Mouse (Mus musculus): ENCODE measurements around the gene Ajap1. TPM values are rescaled to one million over a fixed set of nuclear protein-coding genes. Genes with fewer than 3 reads are reported as not detected.

Ajap1 gene
- total RNA-seq, 2 experiments from 2014 or later, result 0.10 to 0.20 TPM

- intact Hi-C loops (cut with DNase I), result no loop called here
Measured at GRCm38 (mm10) chr4:153373125-153373524, 109.5 kb downstream of the Ajap1 start.

GRCm38 (mm10) chr4:153368620-153369159, 113.9 kb downstream of the Ajap1 start:
- intact Hi-C loops (cut with DNase I), result no loop called here
- no peak for DNase-seq (ENCODE audit: low spot score)

More at GRCm38 (mm10) chr4:153373125-153373524, 109.5 kb downstream of the Ajap1 start:
- DNase-seq (ENCODE audit: low spot score), result no peak

GRCm38 (mm10) chr4:153360868-153361545, 121.6 kb downstream of the Ajap1 start:
- intact Hi-C loops (cut with DNase I), result no loop called here
- DNase-seq (ENCODE audit: low spot score), result no peak

- no peak for DNase-seq (ENCODE audit: low spot score)
- intact Hi-C loops (cut with DNase I), result no loop called here
Measured at GRCm38 (mm10) chr4:153358243-153358550, 124.4 kb downstream of the Ajap1 start.

- no peak for DNase-seq (ENCODE audit: low spot score)
- intact Hi-C loops (cut with DNase I), result no loop called here
Measured at GRCm38 (mm10) chr4:153357539-153358242, 124.9 kb downstream of the Ajap1 start.

GRCm38 (mm10) chr4:153356236-153356635, 126.4 kb downstream of the Ajap1 start:
- intact Hi-C loops (cut with DNase I), result no loop called here
- DNase-seq (ENCODE audit: low spot score), result no peak

GRCm38 (mm10) chr4:153344999-153345398, 137.6 kb downstream of the Ajap1 start:
- intact Hi-C loops (cut with DNase I), result no loop called here
- no peak for DNase-seq (ENCODE audit: low spot score)

GRCm38 (mm10) chr4:153340887-153341286, 141.7 kb downstream of the Ajap1 start:
- no peak for DNase-seq (ENCODE audit: low spot score)
- intact Hi-C loops (cut with DNase I), result no loop called here

- DNase-seq (ENCODE audit: low spot score), result no peak
- intact Hi-C loops (cut with DNase I), result no loop called here
Measured at GRCm38 (mm10) chr4:153335301-153335799, 147.3 kb downstream of the Ajap1 start.

- no peak for DNase-seq (ENCODE audit: low spot score)
- intact Hi-C loops (cut with DNase I), result no loop called here
Measured at GRCm38 (mm10) chr4:153327809-153328208, 154.8 kb downstream of the Ajap1 start.
